Mouse (Mus musculus): ENCODE data around the gene Agbl2. TPM values are rescaled to one million over a fixed set of nuclear protein-coding genes. Genes with fewer than 3 reads are reported as not detected.
A peak's percentile ranks its signal among the peaks of the same experiment; 100 is the strongest.
"Not testable (repeated sequence)": the region's sequence is repeated elsewhere in the genome, so short reads cannot be mapped to it uniquely, and the experiment has no call there.

Gene Agbl2
- total RNA-seq, 1 experiment from 2014 or later: not detected

DNA sequence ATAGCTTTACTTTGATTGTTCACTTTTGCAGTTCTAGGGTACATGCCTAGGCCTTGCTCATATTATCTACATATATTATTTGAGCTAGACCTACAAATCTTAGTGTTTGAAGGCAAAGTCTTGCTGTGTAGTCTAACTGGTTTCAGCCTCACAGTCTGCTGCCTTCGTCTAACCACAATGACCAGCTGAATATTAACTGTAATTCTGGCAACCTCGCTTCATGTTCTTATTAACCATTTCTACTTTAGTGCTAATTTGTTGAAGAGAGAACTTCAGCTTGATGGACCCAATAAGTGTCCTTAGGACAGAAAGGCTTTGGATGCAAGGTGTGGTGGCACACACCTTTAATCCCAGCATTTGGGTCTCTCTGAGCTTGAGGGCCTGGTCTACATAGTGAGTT lies 5.6 kb downstream of the Agbl2 start:
- no peak for ATAC-seq (replicated peaks in 1 of 2; ENCODE audit: insufficient read depth in 1 of 2, low FRiP score in 2 of 2, low TSS enrichment in 1 of 2, low read depth in 1 of 2, poor library complexity in 2 of 2, severe bottlenecking in 2 of 2)

DNA sequence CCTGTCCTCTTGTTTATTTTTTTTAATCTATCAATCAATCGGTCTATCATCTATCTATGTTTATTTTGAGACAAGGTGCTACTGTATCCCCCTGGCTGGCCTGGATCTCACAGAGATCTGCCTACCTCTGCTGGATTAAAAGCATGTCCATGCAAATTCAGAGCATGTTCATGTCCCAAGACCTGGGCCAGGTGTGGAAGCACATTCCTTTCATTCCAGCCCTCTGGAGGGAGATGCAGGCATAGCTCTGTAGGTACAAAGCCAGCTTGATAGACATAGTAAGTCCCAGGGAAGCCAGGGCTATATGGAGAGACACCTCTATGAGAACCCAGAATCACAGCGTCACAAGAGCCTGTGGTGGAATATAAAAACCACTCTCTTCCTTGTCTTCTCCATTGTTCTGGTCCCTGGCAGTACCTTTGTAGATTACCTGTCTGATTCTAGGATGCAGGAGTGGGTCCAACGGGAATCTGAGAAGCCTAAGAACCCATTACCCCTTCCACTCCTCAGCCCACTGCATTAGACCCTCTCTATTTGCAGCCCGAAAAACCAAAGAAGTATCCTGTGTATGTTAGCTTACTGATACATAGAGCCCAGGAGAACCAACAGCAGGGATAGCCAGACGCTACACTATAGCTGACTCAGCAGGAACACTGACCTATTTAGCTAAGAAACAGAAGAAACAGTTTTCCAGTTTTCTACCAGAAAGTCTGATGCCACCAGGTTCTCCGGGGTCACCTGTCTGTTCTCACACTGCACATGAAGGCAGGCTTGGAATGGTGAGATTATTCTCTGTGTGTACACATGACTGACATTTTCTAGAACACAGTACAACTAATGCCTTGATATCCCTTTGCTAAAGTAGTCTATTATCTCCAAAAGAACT lies 26.0 kb downstream of the Agbl2 start:
- no peak for ATAC-seq (replicated peaks in 1 of 2; ENCODE audit: insufficient read depth in 1 of 2, low FRiP score in 2 of 2, low TSS enrichment in 1 of 2, low read depth in 1 of 2, poor library complexity in 2 of 2, severe bottlenecking in 2 of 2)

DNA sequence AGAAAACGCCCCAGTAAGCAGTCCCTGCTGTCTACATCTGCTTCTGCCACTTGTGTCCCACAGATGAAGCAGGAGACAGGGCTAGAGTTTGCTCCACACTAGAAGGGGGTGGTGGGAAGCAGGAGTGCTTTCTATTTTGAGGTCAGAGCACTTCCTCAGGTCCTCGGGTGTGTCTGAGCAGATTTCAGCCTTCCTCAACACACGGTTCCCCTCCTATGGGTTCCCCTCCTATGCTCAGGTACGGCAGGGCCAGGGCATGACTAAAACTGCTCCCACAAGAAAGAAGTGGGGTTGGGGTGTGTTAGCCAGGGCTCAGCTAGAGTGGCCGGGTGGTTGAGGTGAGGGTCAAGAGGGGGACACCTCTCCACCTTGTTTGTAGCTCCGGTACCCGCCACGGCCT lies 28.2 kb downstream of the Agbl2 start:
- no peak; a peak in 1 of 4 replicates for ATAC-seq (replicated peaks in 1 of 2; ENCODE audit: insufficient read depth in 1 of 2, low FRiP score in 2 of 2, low TSS enrichment in 1 of 2, low read depth in 1 of 2, poor library complexity in 2 of 2, severe bottlenecking in 2 of 2)

DNA sequence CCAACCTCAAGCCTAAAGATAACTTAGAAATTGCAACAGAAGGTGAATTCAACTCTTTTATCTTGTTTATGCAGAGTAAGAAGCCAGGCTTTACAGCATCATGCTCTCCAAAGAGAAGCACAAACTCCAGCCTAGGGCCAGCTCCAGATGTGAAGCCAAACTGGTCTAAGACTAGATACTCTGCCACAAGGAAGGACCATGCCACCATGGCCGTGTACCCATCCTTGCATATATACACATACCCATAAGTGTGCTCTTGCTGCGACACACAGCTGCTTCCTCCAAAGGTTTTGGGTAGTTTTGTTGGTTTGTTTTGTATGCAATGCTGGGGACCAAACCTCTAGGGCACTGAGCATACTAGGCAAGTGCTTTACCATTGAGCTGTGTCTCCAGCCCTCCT lies 32.7 kb downstream of the Agbl2 start:
- no peak for ATAC-seq (replicated peaks in 1 of 2; ENCODE audit: insufficient read depth in 1 of 2, low FRiP score in 2 of 2, low TSS enrichment in 1 of 2, low read depth in 1 of 2, poor library complexity in 2 of 2, severe bottlenecking in 2 of 2)

DNA sequence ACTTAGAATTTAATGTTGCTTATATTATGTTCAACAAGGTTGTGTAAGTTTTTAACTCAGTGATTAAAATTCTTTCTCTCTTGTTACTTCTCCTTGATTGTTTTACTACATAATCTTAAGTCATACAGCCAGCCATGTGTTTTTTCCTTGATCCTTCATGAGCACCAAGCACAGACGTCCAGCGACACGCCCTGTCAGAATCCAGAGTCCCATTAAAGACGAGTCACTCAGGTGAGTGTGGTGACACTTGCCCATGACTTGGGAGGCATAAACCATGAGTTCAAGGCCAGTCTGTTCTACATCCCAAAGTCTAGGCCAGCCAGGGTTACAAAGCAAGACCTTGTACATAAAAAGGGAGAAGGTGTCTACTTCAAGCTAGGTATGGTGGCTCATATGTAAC lies 33.6 kb downstream of the Agbl2 start:
- no peak for ATAC-seq (replicated peaks in 1 of 2; ENCODE audit: insufficient read depth in 1 of 2, low FRiP score in 2 of 2, low TSS enrichment in 1 of 2, low read depth in 1 of 2, poor library complexity in 2 of 2, severe bottlenecking in 2 of 2)

DNA sequence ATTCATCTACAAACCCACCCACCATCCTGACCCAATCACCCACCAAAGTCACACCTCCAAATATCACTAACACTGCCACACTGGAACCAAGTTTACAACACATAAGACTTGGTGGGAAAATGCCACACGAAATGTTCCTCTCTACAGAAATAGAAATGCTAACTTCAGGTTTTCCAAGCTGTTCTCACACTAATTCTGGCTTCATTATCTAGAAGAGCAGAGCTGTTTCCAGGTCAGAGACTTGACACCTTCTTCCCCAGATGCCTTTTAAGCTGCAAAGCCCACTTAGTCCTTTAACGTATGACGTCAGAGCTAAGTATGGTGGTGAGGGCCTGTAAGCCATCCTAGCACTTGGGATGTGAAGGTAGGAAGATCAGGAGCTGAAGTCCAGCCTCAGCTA lies 36.2 kb downstream of the Agbl2 start:
- ATAC-seq (replicated peaks in 1 of 2; ENCODE audit: insufficient read depth in 1 of 2, low FRiP score in 2 of 2, low TSS enrichment in 1 of 2, low read depth in 1 of 2, poor library complexity in 2 of 2, severe bottlenecking in 2 of 2): no peak

DNA sequence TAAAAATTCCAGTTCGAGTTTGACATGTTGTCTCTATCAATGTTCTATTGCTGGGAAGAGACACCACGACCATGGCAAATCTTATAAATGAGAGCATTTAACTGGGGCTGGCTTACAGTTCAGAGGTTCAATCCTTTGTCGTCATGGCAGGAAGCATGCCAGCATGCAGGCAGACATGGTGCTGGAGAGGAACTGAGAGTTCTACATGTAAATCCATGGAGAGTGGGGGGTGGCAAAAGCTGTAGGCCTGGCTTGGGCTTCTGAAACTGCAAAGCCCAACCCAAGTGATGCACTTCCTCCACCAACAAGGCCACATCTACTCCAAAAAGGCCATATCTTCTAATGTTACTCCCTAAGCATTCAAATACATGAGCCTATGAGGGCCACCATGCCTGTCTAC lies 38.4 kb downstream of the Agbl2 start:
- ATAC-seq (replicated peaks in 1 of 2; ENCODE audit: insufficient read depth in 1 of 2, low FRiP score in 2 of 2, low TSS enrichment in 1 of 2, low read depth in 1 of 2, poor library complexity in 2 of 2, severe bottlenecking in 2 of 2): no peak

DNA sequence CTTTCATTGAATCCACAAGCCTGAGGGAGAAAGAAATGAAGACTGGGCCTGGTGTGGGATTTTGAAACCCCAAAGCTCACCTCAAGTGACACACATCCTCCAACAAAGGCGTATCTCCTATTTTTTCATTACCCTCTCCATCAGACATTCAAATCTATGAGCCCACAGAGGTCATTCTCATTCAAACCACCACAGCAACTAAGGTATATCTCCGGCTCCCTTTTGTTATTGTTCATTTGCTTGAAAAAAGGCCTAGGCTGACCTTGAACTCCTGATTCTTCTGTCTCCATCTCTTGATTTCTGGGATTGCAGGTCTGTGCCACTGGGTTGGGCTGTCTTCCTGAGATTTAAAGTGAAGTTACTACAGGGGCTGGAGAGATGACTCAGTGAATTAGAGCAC lies 40.5 kb downstream of the Agbl2 start:
- no peak for ATAC-seq (replicated peaks in 1 of 2; ENCODE audit: insufficient read depth in 1 of 2, low FRiP score in 2 of 2, low TSS enrichment in 1 of 2, low read depth in 1 of 2, poor library complexity in 2 of 2, severe bottlenecking in 2 of 2)

DNA sequence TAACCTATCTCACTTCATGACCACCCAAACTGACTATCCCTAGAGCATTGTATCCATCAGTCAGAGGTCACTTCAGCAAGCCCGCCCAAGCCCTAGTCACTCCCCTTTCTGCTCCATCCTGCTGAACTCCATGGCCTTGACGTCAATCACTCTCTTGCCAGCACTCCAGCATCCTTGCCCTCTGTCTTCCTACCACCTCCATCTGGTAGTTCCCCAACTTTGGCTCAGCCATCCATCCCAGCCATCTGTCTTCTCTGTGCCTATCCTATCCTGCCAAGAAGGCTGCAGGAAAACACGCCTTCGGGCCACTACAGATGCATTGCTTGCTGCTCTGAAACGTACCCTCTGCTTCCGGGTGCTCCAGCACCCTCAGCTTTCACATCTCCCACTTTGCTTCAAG lies 41.3 kb downstream of the Agbl2 start:
- no peak for ATAC-seq (replicated peaks in 1 of 2; ENCODE audit: insufficient read depth in 1 of 2, low FRiP score in 2 of 2, low TSS enrichment in 1 of 2, low read depth in 1 of 2, poor library complexity in 2 of 2, severe bottlenecking in 2 of 2)

DNA sequence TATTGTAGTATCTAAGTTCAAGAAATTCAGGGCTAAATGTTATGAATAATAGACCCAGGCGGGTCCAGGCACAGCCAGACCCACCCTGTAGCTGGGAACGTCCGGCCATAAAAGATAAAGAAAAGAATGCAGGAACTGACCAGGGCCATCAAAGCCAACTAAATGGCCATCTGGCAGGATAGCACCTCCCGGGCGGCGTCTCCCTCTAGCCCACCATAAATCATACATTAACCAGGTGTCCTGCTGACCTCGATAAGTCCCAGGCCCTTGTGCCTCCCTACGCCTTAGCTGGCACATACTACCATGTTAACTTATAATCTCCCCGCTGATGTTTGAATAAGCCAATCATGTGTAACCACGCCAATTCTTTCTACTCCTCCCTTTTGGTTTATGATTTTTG lies 42.0 kb downstream of the Agbl2 start:
- not testable (repeated sequence) for ATAC-seq (replicated peaks in 1 of 2; ENCODE audit: insufficient read depth in 1 of 2, low FRiP score in 2 of 2, low TSS enrichment in 1 of 2, low read depth in 1 of 2, poor library complexity in 2 of 2, severe bottlenecking in 2 of 2)

DNA sequence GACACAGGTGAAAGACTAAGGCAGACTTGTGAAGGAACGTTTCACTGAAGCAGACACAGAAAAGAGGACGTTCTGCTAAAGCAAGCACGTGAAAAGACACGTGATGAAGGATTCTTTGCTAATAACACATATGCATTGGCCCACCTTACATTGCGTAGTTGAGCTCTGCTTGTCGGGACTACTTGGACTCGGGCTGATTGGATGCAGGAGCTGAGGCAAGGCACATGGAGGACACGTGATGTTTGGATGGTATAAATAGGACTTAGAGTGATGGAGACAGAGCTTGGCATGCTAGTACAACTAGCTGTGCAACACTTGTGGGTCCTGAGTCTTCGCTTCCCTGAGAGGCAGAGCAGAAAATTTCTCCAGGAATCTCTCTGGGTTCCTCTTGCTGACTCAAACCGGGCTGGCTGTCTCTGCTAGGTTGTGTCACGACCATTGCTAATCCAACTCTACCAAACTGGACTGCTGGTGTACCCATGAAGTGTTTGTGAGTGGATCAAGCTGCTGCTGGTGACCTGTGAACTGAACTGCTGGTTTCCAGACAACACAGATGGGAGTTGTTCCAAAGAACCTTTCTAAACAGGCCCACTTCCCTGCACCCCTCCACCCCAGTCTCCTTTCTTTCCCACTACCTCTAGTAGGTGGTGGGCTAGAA lies 43.1 kb downstream of the Agbl2 start:
- ATAC-seq (replicated peaks in 1 of 2; ENCODE audit: insufficient read depth in 1 of 2, low FRiP score in 2 of 2, low TSS enrichment in 1 of 2, low read depth in 1 of 2, poor library complexity in 2 of 2, severe bottlenecking in 2 of 2): no peak

DNA sequence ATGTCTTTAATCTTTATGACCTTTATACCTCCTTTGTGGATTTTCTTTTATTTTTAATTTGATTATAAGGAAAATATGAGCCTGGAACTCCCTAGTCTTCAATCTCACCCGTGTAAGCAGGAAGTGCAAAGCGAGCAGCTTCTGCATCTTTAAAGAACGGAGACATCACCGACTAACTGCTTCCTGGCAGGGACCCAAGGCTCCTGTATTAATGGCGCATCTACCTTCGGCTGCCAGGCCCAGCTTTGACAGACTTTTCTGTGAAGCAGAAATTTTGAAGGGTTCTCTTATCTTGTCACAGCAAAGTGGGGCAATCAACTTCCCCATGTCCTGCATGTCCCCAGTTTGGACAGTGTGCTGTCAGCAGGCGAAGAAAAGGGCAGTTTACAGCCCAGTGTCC lies 46.2 kb downstream of the Agbl2 start:
- ATAC-seq (replicated peaks in 1 of 2; ENCODE audit: insufficient read depth in 1 of 2, low FRiP score in 2 of 2, low TSS enrichment in 1 of 2, low read depth in 1 of 2, poor library complexity in 2 of 2, severe bottlenecking in 2 of 2): no peak

DNA sequence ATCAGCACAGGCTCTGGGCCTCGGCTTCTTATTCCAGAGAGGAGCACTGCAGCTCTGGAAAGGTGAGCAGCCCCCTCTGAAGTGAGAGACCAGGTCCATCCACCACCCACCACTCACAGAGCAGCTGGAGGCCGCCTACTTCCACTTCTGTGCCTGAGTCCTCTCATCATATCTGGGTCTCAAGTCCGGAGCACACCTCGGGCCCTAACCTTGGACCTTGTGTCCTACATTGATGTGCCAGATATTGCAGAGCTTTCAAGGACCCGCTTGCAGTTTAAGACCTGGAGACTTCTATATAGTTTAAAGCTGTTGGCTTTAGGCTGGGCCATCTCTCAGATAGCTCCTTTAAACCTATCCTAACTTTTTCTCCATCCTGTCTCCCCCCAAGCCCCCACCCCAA lies 51.0 kb downstream of the Agbl2 start:
- no peak for ATAC-seq (replicated peaks in 1 of 2; ENCODE audit: insufficient read depth in 1 of 2, low FRiP score in 2 of 2, low TSS enrichment in 1 of 2, low read depth in 1 of 2, poor library complexity in 2 of 2, severe bottlenecking in 2 of 2)

DNA sequence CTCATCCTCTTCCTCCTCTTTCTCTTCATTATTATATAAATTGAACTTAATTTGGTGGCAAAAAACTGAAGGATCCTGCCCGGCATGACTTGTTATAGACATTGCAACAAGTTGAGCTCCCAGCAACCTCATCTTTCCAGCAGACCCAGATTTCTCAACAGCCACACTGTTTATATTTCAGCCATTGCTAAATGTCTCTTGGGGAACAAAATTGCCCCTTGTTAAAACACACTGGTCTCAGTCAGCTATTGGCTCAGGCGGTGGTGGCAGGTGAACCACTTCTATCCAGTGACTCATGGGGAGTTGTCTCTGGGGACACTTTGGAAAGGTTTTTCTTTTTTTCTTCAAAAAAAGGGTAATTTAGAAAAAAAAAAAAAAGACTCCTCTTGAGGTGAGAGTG lies 56.1 kb downstream of the Agbl2 start:
- ATAC-seq (replicated peaks in 1 of 2; ENCODE audit: insufficient read depth in 1 of 2, low FRiP score in 2 of 2, low TSS enrichment in 1 of 2, low read depth in 1 of 2, poor library complexity in 2 of 2, severe bottlenecking in 2 of 2): no peak

DNA sequence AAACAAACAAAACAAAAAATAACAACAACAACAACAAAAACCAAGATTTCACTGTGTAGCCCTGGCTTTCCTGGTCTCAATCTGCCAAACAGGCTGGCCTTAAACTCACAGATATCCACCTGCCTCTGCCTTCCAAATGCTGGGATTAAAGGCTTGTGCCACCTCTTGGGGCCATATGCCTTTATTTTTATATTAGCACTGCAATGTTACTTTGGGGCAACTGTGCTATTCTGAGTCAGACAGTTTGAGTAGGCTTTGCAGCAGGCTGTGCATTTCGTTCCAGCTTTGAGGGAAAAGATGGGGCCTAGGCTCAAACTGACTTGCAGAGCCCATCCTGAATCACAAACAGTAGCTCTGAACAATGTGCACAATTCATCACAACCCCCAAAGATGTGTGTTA lies 61.1 kb downstream of the Agbl2 start:
- no peak for ATAC-seq (replicated peaks in 1 of 2; ENCODE audit: insufficient read depth in 1 of 2, low FRiP score in 2 of 2, low TSS enrichment in 1 of 2, low read depth in 1 of 2, poor library complexity in 2 of 2, severe bottlenecking in 2 of 2)

DNA sequence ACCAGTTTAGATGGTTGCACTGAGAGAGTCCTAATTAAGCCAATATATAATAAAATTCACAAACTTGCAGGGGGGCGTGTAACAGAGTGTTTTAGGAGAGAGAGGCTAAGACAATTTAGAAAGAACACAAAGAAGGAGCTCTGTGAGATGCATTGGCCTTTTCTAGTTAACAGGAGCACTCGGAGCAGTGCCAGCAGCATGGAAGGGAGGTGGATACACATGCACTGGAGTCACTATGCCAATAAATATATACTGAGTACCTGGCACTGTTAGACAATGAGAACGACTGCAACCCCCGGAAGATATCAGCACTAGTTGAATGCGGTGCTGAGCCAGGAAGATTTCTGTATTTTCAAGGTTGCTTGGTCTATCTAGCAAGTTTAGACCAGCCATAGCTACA lies 61.7 kb downstream of the Agbl2 start:
- ATAC-seq (replicated peaks in 1 of 2; ENCODE audit: insufficient read depth in 1 of 2, low FRiP score in 2 of 2, low TSS enrichment in 1 of 2, low read depth in 1 of 2, poor library complexity in 2 of 2, severe bottlenecking in 2 of 2): no peak

DNA sequence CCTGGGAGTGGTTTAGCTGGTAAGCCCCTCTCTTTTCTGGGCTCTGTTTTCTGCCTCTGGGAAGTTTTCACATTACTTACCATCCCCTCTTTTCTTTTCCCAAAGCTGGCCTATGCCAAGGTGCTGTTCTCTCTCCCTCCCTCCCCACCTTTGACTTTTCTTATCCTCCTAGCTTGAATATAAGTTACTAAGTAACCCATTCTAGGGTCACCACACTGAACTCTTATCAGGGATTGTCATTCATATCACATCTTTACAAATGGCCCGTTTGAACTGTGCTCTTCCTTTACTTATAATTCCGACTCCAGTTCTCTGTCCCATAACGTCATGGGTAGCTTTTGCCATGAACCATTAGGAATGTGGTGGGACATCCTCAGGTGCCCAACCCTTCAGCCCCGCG lies 62.7 kb downstream of the Agbl2 start:
- ATAC-seq (replicated peaks in 1 of 2; ENCODE audit: insufficient read depth in 1 of 2, low FRiP score in 2 of 2, low TSS enrichment in 1 of 2, low read depth in 1 of 2, poor library complexity in 2 of 2, severe bottlenecking in 2 of 2): no peak

DNA sequence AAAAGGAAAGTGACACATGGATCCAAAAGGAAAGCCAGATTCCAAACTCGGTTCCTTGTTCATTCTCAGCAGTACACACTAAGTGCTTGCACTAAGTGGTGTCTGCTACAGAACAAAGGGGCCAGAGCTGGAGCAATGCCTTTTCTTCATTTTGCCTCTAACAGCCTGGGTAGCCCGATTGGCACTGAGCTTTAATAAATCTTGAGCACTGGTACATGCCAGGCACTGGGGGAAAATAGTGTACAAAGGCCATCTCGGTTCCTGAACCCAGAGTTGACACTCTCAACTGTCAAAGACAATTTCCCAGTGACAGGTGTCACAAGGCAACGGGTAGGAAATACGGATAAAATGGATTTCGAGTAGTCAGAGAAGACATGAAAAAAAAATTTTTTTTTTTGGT lies 63.6 kb downstream of the Agbl2 start:
- no peak for ATAC-seq (replicated peaks in 1 of 2; ENCODE audit: insufficient read depth in 1 of 2, low FRiP score in 2 of 2, low TSS enrichment in 1 of 2, low read depth in 1 of 2, poor library complexity in 2 of 2, severe bottlenecking in 2 of 2)

DNA sequence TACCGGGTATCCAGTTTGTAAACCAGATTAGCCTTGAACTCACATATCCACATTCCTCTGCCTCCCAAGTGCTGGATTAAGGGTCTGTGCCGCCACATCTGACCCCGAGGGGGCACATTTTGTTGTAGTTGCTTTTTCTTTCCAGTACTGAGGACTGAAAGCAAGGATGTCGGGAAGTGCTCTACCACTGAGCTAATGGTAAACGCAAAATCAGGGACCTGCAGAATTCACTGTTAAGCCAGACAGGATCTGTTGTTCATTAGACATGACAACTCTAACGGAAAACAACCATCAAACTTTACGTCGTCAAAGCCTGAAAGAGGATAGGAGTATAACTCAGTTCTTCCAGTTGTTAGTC lies 64.0 kb downstream of the Agbl2 start:
- ATAC-seq (replicated peaks in 1 of 2; ENCODE audit: insufficient read depth in 1 of 2, low FRiP score in 2 of 2, low TSS enrichment in 1 of 2, low read depth in 1 of 2, poor library complexity in 2 of 2, severe bottlenecking in 2 of 2): peak; percentile 8 to 18; a peak in 3 of 4 replicates
